Mouse (Mus musculus) bone marrow, adult 2 months (tissue): ENCODE measurements at regions not wholly inside any gene's neighbourhood (a gene's known extent, or its start where the extent isn't known, plus 50 kb on each side); places are given as distances from the start of the nearest gene placed in this dataset.

Experiments used
- CTCF ChIP-seq: fragments of 200-500 bp; IDR thresholded peaks from 2 replicates; pipeline ENCODE4 v1.5.1; 2011; ENCODE audit warnings: low read length, control low read depth; ENCODE audit not compliant: control insufficient read depth, insufficient read depth
- POLR2A ChIP-seq: fragments of 200-500 bp; IDR thresholded peaks from 2 replicates; pipeline ENCODE4 v1.6.1; 2011; ENCODE audit warnings: low read depth, mild to moderate bottlenecking, control low read depth, low read length, borderline replicate concordance; ENCODE audit not compliant: control insufficient read depth

GRCm38 (mm10) chr12:77060060-77060695, 98.2 kb upstream of the Max start:
- no peak for TF ChIP-seq CTCF
- no peak for TF ChIP-seq POLR2A
